Mouse (Mus musculus): ENCODE results near the gene Fam205a1. TPM values are rescaled to one million over a fixed set of nuclear protein-coding genes. Genes with fewer than 3 reads are reported as not detected.
"Not testable (repeated sequence)": the region's sequence is repeated elsewhere in the genome, so short reads cannot be mapped to it uniquely, and the experiment has no call there.

Fam205a1 gene
- polyA plus RNA-seq (2012; rRNA removed): 0.03 and 0.10 TPM in 2 replicates

GRCm38 (mm10) chr4:42853788-42854187, at the start of gene Fam205a1:
Gene Fam205a1, minus strand, starts transcription at chr4:42853888.
- not testable (repeated sequence) for DNase-seq (ENCODE audit: low spot score)

- DNase-seq (ENCODE audit: low spot score): no peak
Observed at GRCm38 (mm10) chr4:42902730-42903129, 49.0 kb upstream of the Fam205a1 start.

- DNase-seq (ENCODE audit: low spot score): no peak
Observed at GRCm38 (mm10) chr4:42902174-42902573, 48.5 kb upstream of the Fam205a1 start.

GRCm38 (mm10) chr4:42900878-42901277, 47.2 kb upstream of the Fam205a1 start:
- DNase-seq (ENCODE audit: low spot score): no peak

- DNase-seq (ENCODE audit: low spot score): no peak
Observed at GRCm38 (mm10) chr4:42898914-42899313, 45.2 kb upstream of the Fam205a1 start.

- no peak for DNase-seq (ENCODE audit: low spot score)
Observed at GRCm38 (mm10) chr4:42895118-42895517, 41.4 kb upstream of the Fam205a1 start.

- DNase-seq (ENCODE audit: low spot score): no peak
Observed at GRCm38 (mm10) chr4:42891176-42891575, 37.5 kb upstream of the Fam205a1 start.

GRCm38 (mm10) chr4:42888806-42889205, 35.1 kb upstream of the Fam205a1 start:
- DNase-seq (ENCODE audit: low spot score): no peak

- DNase-seq (ENCODE audit: low spot score): no peak
Observed at GRCm38 (mm10) chr4:42886926-42887325, 33.2 kb upstream of the Fam205a1 start.

GRCm38 (mm10) chr4:42880677-42880948, 26.9 kb upstream of the Fam205a1 start:
- DNase-seq (ENCODE audit: low spot score): no peak

- DNase-seq (ENCODE audit: low spot score): no peak
Observed at GRCm38 (mm10) chr4:42879829-42880676, 26.4 kb upstream of the Fam205a1 start.

GRCm38 (mm10) chr4:42877657-42878056, 24.0 kb upstream of the Fam205a1 start:
- no peak for DNase-seq (ENCODE audit: low spot score)

- no peak for DNase-seq (ENCODE audit: low spot score)
Observed at GRCm38 (mm10) chr4:42876586-42877291, 23.1 kb upstream of the Fam205a1 start.

GRCm38 (mm10) chr4:42874134-42874533, 20.4 kb upstream of the Fam205a1 start, which contains the start of gene Fam205c:
Gene Fam205c, minus strand, starts transcription at chr4:42874234.
- DNase-seq (ENCODE audit: low spot score): no peak

GRCm38 (mm10) chr4:42872746-42873435, 19.2 kb upstream of the Fam205a1 start:
- no peak for DNase-seq (ENCODE audit: low spot score)

- no peak for DNase-seq (ENCODE audit: low spot score)
Observed at GRCm38 (mm10) chr4:42872151-42872550, 18.5 kb upstream of the Fam205a1 start.

GRCm38 (mm10) chr4:42870748-42871147, 17.1 kb upstream of the Fam205a1 start:
- DNase-seq (ENCODE audit: low spot score): no peak

GRCm38 (mm10) chr4:42868193-42868592, 14.5 kb upstream of the Fam205a1 start:
- no peak for DNase-seq (ENCODE audit: low spot score)

GRCm38 (mm10) chr4:42867390-42867789, 13.7 kb upstream of the Fam205a1 start:
- DNase-seq (ENCODE audit: low spot score): no peak

GRCm38 (mm10) chr4:42863487-42863886, 9.8 kb upstream of the Fam205a1 start:
- DNase-seq (ENCODE audit: low spot score): not testable (repeated sequence)

- DNase-seq (ENCODE audit: low spot score): not testable (repeated sequence)
Observed at GRCm38 (mm10) chr4:42860483-42860882, 6.8 kb upstream of the Fam205a1 start.

GRCm38 (mm10) chr4:42856671-42857070, 3.0 kb upstream of the Fam205a1 start, which contains the start of gene Gm12394:
Gene Gm12394, minus strand, starts transcription at chr4:42856771.
- not testable (repeated sequence) for DNase-seq (ENCODE audit: low spot score)
